Mouse (Mus musculus) heart, adult 9 months (tissue): Measurements from ENCODE around the gene Ranbp1.

ENCODE experiments used
- DNase-seq, 2 experiments: peaks; one replicate each; pipeline ENCODE4 v3.0.0; 2022; ENCODE audit warnings: low spot score in 2 of 2

The Ranbp1 gene

GRCm38 (mm10) chr16:18234671-18235388 is 13.7 kb downstream of the Ranbp1 start, which contains the start of gene Zdhhc8:
Gene Zdhhc8 (minus strand): TSS chr16:18235136.
- DNase-seq: peak in 1 of 2 experiments; percentile 73

- DNase-seq: no peak
Measured at GRCm38 (mm10) chr16:18233919-18234670, 14.4 kb downstream of the Ranbp1 start.

- no peak for DNase-seq
Measured at GRCm38 (mm10) chr16:18233451-18233850, 15.1 kb downstream of the Ranbp1 start.

- no peak for DNase-seq
Measured at GRCm38 (mm10) chr16:18231451-18231850, 17.1 kb downstream of the Ranbp1 start.

- no peak for DNase-seq
Measured at GRCm38 (mm10) chr16:18231047-18231446, 17.5 kb downstream of the Ranbp1 start.

- no peak for DNase-seq
Measured at GRCm38 (mm10) chr16:18230617-18231016, 17.9 kb downstream of the Ranbp1 start.

- peak in 1 of 2 experiments; percentile 61 for DNase-seq
Measured at GRCm38 (mm10) chr16:18229622-18230021, 18.9 kb downstream of the Ranbp1 start.

GRCm38 (mm10) chr16:18228856-18229255 is 19.7 kb downstream of the Ranbp1 start:
- no peak for DNase-seq

GRCm38 (mm10) chr16:18227897-18228422 is 20.6 kb downstream of the Ranbp1 start:
- DNase-seq: no peak

- DNase-seq: no peak
Measured at GRCm38 (mm10) chr16:18227187-18227586, 21.3 kb downstream of the Ranbp1 start.

GRCm38 (mm10) chr16:18222188-18222587 is 26.3 kb downstream of the Ranbp1 start:
- DNase-seq: no peak

- no peak for DNase-seq
Measured at GRCm38 (mm10) chr16:18221543-18221898, 27.0 kb downstream of the Ranbp1 start.

GRCm38 (mm10) chr16:18220856-18221542 is 27.5 kb downstream of the Ranbp1 start:
- no peak for DNase-seq

GRCm38 (mm10) chr16:18220001-18220400 is 28.5 kb downstream of the Ranbp1 start:
- DNase-seq: no peak

- DNase-seq: no peak
Measured at GRCm38 (mm10) chr16:18218580-18218996, 29.9 kb downstream of the Ranbp1 start.

- no peak for DNase-seq
Measured at GRCm38 (mm10) chr16:18217579-18217978, 31.0 kb downstream of the Ranbp1 start, which contains the start of gene Ccdc188. Gene Ccdc188 (plus strand): TSS chr16:18217879.

GRCm38 (mm10) chr16:18214858-18215257 is 33.7 kb downstream of the Ranbp1 start:
- DNase-seq: no peak

GRCm38 (mm10) chr16:18213689-18214088 is 34.8 kb downstream of the Ranbp1 start:
- DNase-seq: no peak

- DNase-seq: peak; percentile 65 to 77
Measured at GRCm38 (mm10) chr16:18211417-18212171, 36.9 kb downstream of the Ranbp1 start.

- no peak for DNase-seq
Measured at GRCm38 (mm10) chr16:18210701-18211416, 37.7 kb downstream of the Ranbp1 start.
